Mouse (Mus musculus) megakaryocyte, embryonic 14.5 days (primary cell): ENCODE results near the gene Gnas. TPM values are rescaled to one million over a fixed set of nuclear protein-coding genes. Genes with fewer than 3 reads are reported as not detected.
"Not testable (repeated sequence)": the region's sequence is repeated elsewhere in the genome, so short reads cannot be mapped to it uniquely, and the experiment has no call there.

ENCODE experiments used
- H3K27me3 ChIP-seq: replicated peaks from 2 replicates; pipeline ENCODE3; 2012; ENCODE audit warnings: inconsistent platforms
- H3K36me3 ChIP-seq: replicated peaks from 2 replicates; pipeline ENCODE3; 2012; ENCODE audit warnings: low read length, inconsistent platforms, mixed read lengths
- H3K4me1 ChIP-seq: 2 replicates; pipeline ENCODE4 v1.6.1; 2012; ENCODE audit warnings: inconsistent platforms
- H3K4me3 ChIP-seq: replicated peaks from 2 replicates; pipeline ENCODE3; 2012; ENCODE audit warnings: moderate library complexity, mild to moderate bottlenecking, inconsistent platforms
- H3K9me3 ChIP-seq: 2 replicates; pipeline ENCODE4 v1.6.1; 2012; ENCODE audit warnings: inconsistent platforms
- FLI1 ChIP-seq: IDR thresholded peaks from 2 replicates; pipeline ENCODE4 v1.6.1; 2012; ENCODE audit warnings: low read length, inconsistent platforms, mixed read lengths
- GATA1 ChIP-seq: IDR thresholded peaks from 3 replicates; pipeline ENCODE4 v1.6.1; 2012; ENCODE audit warnings: mixed read lengths, low read length, inconsistent platforms, borderline replicate concordance
- polyA plus RNA-seq: library from polyadenylated mRNA; stranded (reverse); fragments of >175 nt; gene quantifications from 2 replicates; pipeline ENCODE4 v1.2.3, GENCODE M21; 2012; ENCODE audit warnings: low replicate concordance; ENCODE audit not compliant: insufficient read depth

Gene Gnas
- polyA plus RNA-seq, 1 experiment, result 1,276 TPM

GRCm38 (mm10) chr2:174344003-174344655 lies 60.0 kb downstream of the Gnas start:
- Histone ChIP-seq H3K4me3 (peak overlapping the region; percentile 82), H3K9me3 (no peaks in the 10 kb centered on the region), H3K36me3 (peaks cover 80% of the 10 kb centered on the region), H3K4me1 (peaks cover 68% of the 10 kb centered on the region), H3K27me3 (no peaks in the 10 kb centered on the region)
- no peak for TF ChIP-seq GATA1
- no peak for TF ChIP-seq FLI1

- Histone ChIP-seq H3K4me3 (peak overlapping the region; percentile 64), H3K27me3 (no peaks in the 10 kb centered on the region), H3K36me3 (peaks cover 72% of the 10 kb centered on the region), H3K9me3 (no peaks in the 10 kb centered on the region), H3K4me1 (peaks cover 59% of the 10 kb centered on the region)
- TF ChIP-seq GATA1, result no peak
- no peak for TF ChIP-seq FLI1
Observed at GRCm38 (mm10) chr2:174344996-174345395, 60.9 kb downstream of the Gnas start.

- TF ChIP-seq FLI1, result no peak
- TF ChIP-seq GATA1, result no peak
Observed at GRCm38 (mm10) chr2:174346612-174346998, 62.5 kb downstream of the Gnas start, which contains the start of gene Gm20721. Gm20721 (minus strand) TSS chr2:174346712.

GRCm38 (mm10) chr2:174346999-174347668 lies 63.0 kb downstream of the Gnas start:
- H3K27me3 ChIP-seq, H3K4me3 ChIP-seq, H3K9me3 ChIP-seq: not testable (repeated sequence)
- Histone ChIP-seq H3K36me3 (peaks cover 50% of the 10 kb centered on the region), H3K4me1 (peaks cover 38% of the 10 kb centered on the region)

More at GRCm38 (mm10) chr2:174346612-174346998, 62.5 kb downstream of the Gnas start, which contains the start of gene Gm20721:
- Histone ChIP-seq H3K4me3 (no peak within 1 kb of the TSS), H3K27me3 (no peaks in the 10 kb centered on the region), H3K36me3 (peaks cover 56% of the 10 kb centered on the region), H3K9me3 (no peaks in the 10 kb centered on the region), H3K4me1 (peaks cover 43% of the 10 kb centered on the region)

GRCm38 (mm10) chr2:174358516-174358915 lies 74.4 kb downstream of the Gnas start:
- H3K4me1 ChIP-seq, result peaks cover 11% of the 10 kb centered on the region
- H3K36me3 ChIP-seq, result no peaks in the 10 kb centered on the region
- H3K9me3 ChIP-seq, result no peaks in the 10 kb centered on the region
- peaks cover 6% of the 10 kb centered on the region for H3K27me3 ChIP-seq
- H3K4me3 ChIP-seq, result no peak overlapping the region
- TF ChIP-seq FLI1, result no peak
- TF ChIP-seq GATA1, result no peak

- TF ChIP-seq FLI1 (no peak), GATA1 (no peak)
- Histone ChIP-seq H3K9me3 (no peaks in the 10 kb centered on the region), H3K27me3 (peaks cover 8% of the 10 kb centered on the region), H3K36me3 (no peaks in the 10 kb centered on the region), H3K4me1 (peaks cover 11% of the 10 kb centered on the region), H3K4me3 (no peak overlapping the region)
Observed at GRCm38 (mm10) chr2:174359656-174360055, 75.5 kb downstream of the Gnas start.

- Histone ChIP-seq H3K9me3 (no peaks in the 10 kb centered on the region), H3K4me3 (no peak overlapping the region)
- TF ChIP-seq FLI1 (no peak), GATA1 (no peak)
Observed at GRCm38 (mm10) chr2:174366571-174366970, 82.5 kb downstream of the Gnas start.

GRCm38 (mm10) chr2:174381021-174381420 lies 96.9 kb downstream of the Gnas start:
- H3K9me3 ChIP-seq, result peaks cover 6% of the 10 kb centered on the region; the same call in 1 of the 2 replicates
- H3K36me3 ChIP-seq, result no peaks in the 10 kb centered on the region
- TF ChIP-seq GATA1 (no peak), FLI1 (no peak)
- peaks cover 2% of the 10 kb centered on the region for H3K27me3 ChIP-seq
- H3K4me1 ChIP-seq, result peaks cover 5% of the 10 kb centered on the region
- H3K4me3 ChIP-seq, result no peak overlapping the region

More at GRCm38 (mm10) chr2:174366571-174366970, 82.5 kb downstream of the Gnas start:
- H3K36me3 ChIP-seq, result no peaks in the 10 kb centered on the region
- H3K27me3 ChIP-seq, result peaks cover 9% of the 10 kb centered on the region
- peaks cover 13% of the 10 kb centered on the region for H3K4me1 ChIP-seq

GRCm38 (mm10) chr2:174391936-174392335 lies 107.8 kb downstream of the Gnas start:
- Histone ChIP-seq H3K4me1 (peaks cover 9% of the 10 kb centered on the region; the same call in 1 of the 2 replicates), H3K9me3 (peaks cover 13% of the 10 kb centered on the region), H3K36me3 (no peaks in the 10 kb centered on the region), H3K4me3 (no peak overlapping the region), H3K27me3 (peaks cover 3% of the 10 kb centered on the region)
- no peak for TF ChIP-seq GATA1
- no peak for TF ChIP-seq FLI1

- peaks cover 13% of the 10 kb centered on the region for H3K9me3 ChIP-seq
- H3K36me3 ChIP-seq, result no peaks in the 10 kb centered on the region
- TF ChIP-seq GATA1, result no peak
- TF ChIP-seq FLI1, result no peak
- peaks cover 6% of the 10 kb centered on the region; the same call in 1 of the 2 replicates for H3K4me1 ChIP-seq
- no peak overlapping the region for H3K4me3 ChIP-seq
- H3K27me3 ChIP-seq, result peaks cover 3% of the 10 kb centered on the region
Observed at GRCm38 (mm10) chr2:174392554-174392953, 108.4 kb downstream of the Gnas start.
